Mouse (Mus musculus) hindbrain, postnatal 0 days (tissue): ENCODE results near the gene Eif2ak2. TPM values are rescaled to one million over a fixed set of nuclear protein-coding genes. Genes with fewer than 3 reads are reported as not detected.

Experiments
- ATAC-seq: fragments of 200-750 bp; cut with Nextera tagmentation; 2 replicates; pipeline ENCODE4 v1.8.0; 2017; ENCODE audit warnings: mild to moderate bottlenecking, moderate TSS enrichment, moderate library complexity
- DNase-seq: peaks from one replicate; pipeline ENCODE4 v3.0.0-alpha.2; 2015; ENCODE audit warnings: low spot score
- H3K27ac ChIP-seq: fragments of 300-500 bp; sonication (generic); 2 replicates; pipeline ENCODE4 v1.5.1; 2014; ENCODE audit warnings: mild to moderate bottlenecking
- H3K27me3 ChIP-seq: fragments of 300-500 bp; sonication (generic); 2 replicates; pipeline ENCODE4 v1.6.1; 2014; ENCODE audit warnings: low read length, mixed read lengths; ENCODE audit not compliant: insufficient read depth
- H3K36me3 ChIP-seq: fragments of 300-500 bp; sonication (generic); 2 replicates; pipeline ENCODE4 v1.6.1; 2014; ENCODE audit warnings: low read length, mixed read lengths; ENCODE audit not compliant: insufficient read depth
- H3K4me1 ChIP-seq: fragments of 300-500 bp; sonication (generic); 2 replicates; pipeline ENCODE4 v1.6.1; 2014; ENCODE audit warnings: antibody characterized with exemption, low read length, mixed read lengths; ENCODE audit not compliant: insufficient read depth
- H3K4me2 ChIP-seq: fragments of 300-500 bp; sonication (generic); 2 replicates; pipeline ENCODE4 v1.6.1; 2014; ENCODE audit warnings: low read depth, mild to moderate bottlenecking, low read length, moderate library complexity, mixed read lengths
- H3K4me3 ChIP-seq: fragments of 300-500 bp; sonication (generic); 2 replicates; pipeline ENCODE4 v1.5.1; 2014; ENCODE audit warnings: low read length
- H3K9ac ChIP-seq: fragments of 300-500 bp; sonication (generic); replicated peaks from 2 replicates; pipeline ENCODE4 v1.6.1; 2014; ENCODE audit warnings: mild to moderate bottlenecking, low read length, moderate library complexity, mixed read lengths
- H3K9me3 ChIP-seq: fragments of 300-500 bp; sonication (generic); 2 replicates; pipeline ENCODE4 v1.6.1; 2016; ENCODE audit warnings: low read length, mixed read lengths
- CTCF ChIP-seq: IDR thresholded peaks from 2 replicates; pipeline ENCODE4 v1.5.1; 2016; ENCODE audit warnings: antibody characterized with exemption, control low read depth, low read depth
- WGBS: fragments of 180-500 bp; shearing (Covaris S2); extraction: QIAGEN DNeasy Blood & Tissue Kit; methylation state at CpG from one replicate; pipeline ENCODE4 v1.1.7; 2014; 5-methylcytosine and 5-hydroxymethylcytosine counted together
- polyA plus RNA-seq: library from polyadenylated mRNA; unstranded; fragments of >200 nt; fragmentation: Nextera tagmentation; extraction: Ambion mirVana; gene quantifications from 2 replicates; pipeline ENCODE4 v1.2.1, GENCODE M21; 2015
- total RNA-seq: library from RNA; depleted of rRNA; stranded (reverse); fragments of >200 nt; gene quantifications from 2 replicates; pipeline ENCODE4 v1.2.3, GENCODE M21; 2014

Gene Eif2ak2
- total and polyA plus RNA-seq, 2 experiments from 2014 or later: 5.1 TPM

DNA sequence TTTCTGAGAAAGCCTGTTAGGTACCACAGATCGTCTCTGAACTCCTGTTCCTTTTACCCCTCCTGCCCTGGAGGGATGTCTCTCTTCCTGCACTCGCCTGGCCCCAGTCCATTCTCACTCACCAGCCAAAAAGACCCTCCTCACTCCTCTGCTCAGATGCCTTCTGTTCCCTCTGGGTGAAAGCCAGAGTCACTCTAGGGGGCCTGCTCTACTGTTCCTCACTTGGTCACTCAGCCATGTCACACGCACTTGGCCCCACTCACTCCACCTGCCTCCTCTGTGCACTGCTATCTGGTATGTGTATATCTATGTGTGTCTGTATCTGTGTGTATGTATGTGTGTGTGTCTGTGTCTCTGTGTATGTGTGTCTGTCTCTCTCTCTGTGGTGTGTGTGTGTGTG is 6.8 kb upstream of the Eif2ak2 start:
- 34% methylated on average over 3 of the region's 3 CpGs for WGBS
- H3K4me1 ChIP-seq: no peaks in the 10 kb centered on the region
- DNase-seq (peak; percentile 75), ATAC-seq (peak; percentile 94)
- H3K4me2 ChIP-seq: no peak overlapping the region
- H3K27me3 ChIP-seq: no peaks in the 10 kb centered on the region
- no peak for TF ChIP-seq CTCF
- no peaks in the 10 kb centered on the region for H3K36me3 ChIP-seq
- H3K9ac ChIP-seq: no peak overlapping the region
- H3K4me3 ChIP-seq: no peak overlapping the region
- no peaks in the 10 kb centered on the region for H3K9me3 ChIP-seq
- no peak overlapping the region for H3K27ac ChIP-seq

DNA sequence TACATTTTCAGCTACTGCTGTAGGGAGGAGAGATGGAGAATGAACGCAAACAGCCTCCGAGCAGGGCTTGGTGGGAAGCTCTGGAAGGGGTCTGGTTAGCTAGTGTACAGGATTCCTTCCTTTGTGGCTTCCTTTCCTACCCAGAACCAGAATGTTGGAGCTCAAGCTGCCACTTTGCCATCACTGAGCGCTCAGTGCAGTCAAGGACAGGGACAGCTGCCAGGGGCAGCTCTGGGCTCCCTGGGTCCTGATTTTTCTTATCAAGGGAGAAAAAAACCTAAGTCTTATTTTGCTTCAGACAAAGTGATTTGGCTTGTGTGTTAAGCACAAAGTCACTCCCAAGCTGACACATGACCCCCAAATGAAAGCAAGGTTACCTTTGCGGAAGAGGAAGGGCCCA is 6.2 kb upstream of the Eif2ak2 start:
- TF ChIP-seq CTCF: no peak
- H3K4me3 ChIP-seq: no peak overlapping the region
- no peaks in the 10 kb centered on the region for H3K9me3 ChIP-seq
- H3K4me2 ChIP-seq: 0 out of 2 replicates have a peak overlapping the region, but pooled peaks have one; percentile 3
- DNase-seq (no peak), ATAC-seq (no peak)
- 75% methylated on average over 4 of the region's 4 CpGs for WGBS
- no peak overlapping the region for H3K9ac ChIP-seq
- no peak overlapping the region; the same call in 1 of the 2 replicates for H3K27ac ChIP-seq
- H3K36me3 ChIP-seq: no peaks in the 10 kb centered on the region
- H3K4me1 ChIP-seq: no peaks in the 10 kb centered on the region
- no peaks in the 10 kb centered on the region for H3K27me3 ChIP-seq

DNA sequence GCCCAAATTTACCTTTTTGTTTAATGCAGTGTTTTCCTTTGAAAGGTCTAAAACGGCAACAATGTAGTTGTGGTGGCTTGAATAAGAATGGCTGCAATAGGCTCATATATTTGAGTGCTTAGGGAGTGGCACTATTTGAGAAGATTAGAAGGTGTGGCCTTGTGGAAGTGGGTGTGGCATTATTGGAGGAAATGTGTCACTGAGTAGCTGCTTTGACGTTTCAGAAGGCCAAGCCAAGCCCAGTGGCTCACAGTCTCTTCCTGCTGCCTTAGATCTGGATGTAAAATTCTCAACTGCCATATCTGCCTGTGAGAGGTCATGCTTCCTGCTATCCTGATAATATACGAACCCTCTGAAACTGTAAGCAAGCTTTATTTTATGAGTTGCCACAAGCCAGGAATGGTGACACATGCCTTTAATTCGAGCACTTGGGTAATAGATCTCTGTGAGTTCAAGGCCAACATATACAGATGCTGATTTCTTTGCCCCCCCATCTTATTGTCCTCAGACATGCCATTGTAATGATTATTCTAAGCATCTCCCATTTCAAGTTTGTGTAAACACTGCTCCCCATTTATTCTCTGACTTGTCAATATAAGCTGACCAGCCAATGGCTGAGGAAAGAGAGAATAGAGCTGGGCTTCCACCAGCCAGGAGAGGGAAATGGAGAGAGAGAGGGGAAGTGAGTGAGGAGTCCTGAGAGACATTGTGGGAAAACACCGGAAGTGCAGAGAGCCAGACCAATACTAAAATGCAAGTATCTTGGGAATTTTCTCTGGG is 3.1 kb upstream of the Eif2ak2 start:
- ATAC-seq (no peak), DNase-seq (no peak)
- H3K4me2 ChIP-seq: no peak overlapping the region
- H3K27ac ChIP-seq: no peak overlapping the region
- H3K4me3 ChIP-seq: no peak overlapping the region
- H3K4me1 ChIP-seq: no peaks in the 10 kb centered on the region
- H3K9ac ChIP-seq: no peak overlapping the region
- WGBS: 87% methylated on average over 5 of the region's 5 CpGs
- no peaks in the 10 kb centered on the region for H3K36me3 ChIP-seq
- TF ChIP-seq CTCF: no peak
- H3K27me3 ChIP-seq: no peaks in the 10 kb centered on the region
- H3K9me3 ChIP-seq: no peaks in the 10 kb centered on the region

DNA sequence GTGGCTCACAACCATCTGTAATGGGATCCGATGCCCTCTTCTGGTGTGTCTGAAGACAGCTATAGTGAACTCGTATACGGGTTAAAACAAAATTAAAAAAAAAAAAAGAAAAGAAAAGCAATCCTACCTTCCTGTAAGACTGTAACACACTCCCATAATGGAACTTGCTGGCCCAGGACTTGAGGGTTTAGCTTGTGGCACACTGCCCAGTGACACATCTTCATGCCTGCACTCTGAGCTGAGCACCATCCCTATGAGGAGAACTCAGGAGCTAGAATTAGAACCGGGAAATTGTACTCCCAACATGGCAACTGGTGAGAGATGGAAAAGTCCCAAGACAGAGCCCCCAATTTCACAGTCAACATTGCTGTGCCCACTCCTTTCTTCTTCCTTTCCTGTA is 918 bp upstream of the Eif2ak2 start:
- Histone ChIP-seq H3K27me3 (no peaks in the 10 kb centered on the region), H3K9me3 (no peaks in the 10 kb centered on the region), H3K4me2 (no peak overlapping the region), H3K9ac (no peak overlapping the region), H3K27ac (no peak overlapping the region), H3K36me3 (no peaks in the 10 kb centered on the region), H3K4me3 (no peak overlapping the region), H3K4me1 (no peaks in the 10 kb centered on the region)
- no peak for TF ChIP-seq CTCF
- 82% methylated on average over 4 of the region's 4 CpGs for WGBS
- no peak for DNase-seq
- ATAC-seq: no peak

DNA sequence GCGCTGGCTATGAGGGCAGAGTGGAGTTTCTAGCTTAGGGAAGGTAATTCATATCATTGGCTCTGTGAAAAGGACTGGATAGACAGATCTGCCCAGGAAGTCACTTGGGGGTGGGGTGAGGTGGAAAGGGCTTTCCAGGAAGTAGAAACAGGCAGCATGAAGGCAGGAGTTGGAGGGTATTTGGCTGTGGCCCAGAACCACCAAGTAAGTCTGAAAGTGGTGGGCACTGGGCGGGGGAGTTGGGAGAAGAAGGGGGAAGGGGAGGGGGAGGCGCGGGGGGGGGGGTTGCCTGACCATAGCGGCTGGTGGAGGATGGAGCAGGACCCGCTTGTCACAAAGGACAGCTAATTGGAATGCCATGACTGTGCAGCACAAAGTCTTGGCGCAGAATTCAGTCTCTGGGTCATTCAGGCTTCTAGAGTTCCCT is 482 bp downstream of the Eif2ak2 start:
- Histone ChIP-seq H3K4me1 (no peaks in the 10 kb centered on the region), H3K4me2 (peak overlapping the region; percentile 70), H3K9ac (peak overlapping the region; percentile 58), H3K4me3 (peak overlapping the region; percentile 48), H3K36me3 (no peaks in the 10 kb centered on the region), H3K9me3 (no peaks in the 10 kb centered on the region), H3K27ac (peak overlapping the region; percentile 79), H3K27me3 (no peaks in the 10 kb centered on the region)
- 15% methylated on average over 4 of the region's 7 CpGs for WGBS
- peak; percentile 89 for ATAC-seq
- TF ChIP-seq CTCF: no peak
- DNase-seq: peak; percentile 35

DNA sequence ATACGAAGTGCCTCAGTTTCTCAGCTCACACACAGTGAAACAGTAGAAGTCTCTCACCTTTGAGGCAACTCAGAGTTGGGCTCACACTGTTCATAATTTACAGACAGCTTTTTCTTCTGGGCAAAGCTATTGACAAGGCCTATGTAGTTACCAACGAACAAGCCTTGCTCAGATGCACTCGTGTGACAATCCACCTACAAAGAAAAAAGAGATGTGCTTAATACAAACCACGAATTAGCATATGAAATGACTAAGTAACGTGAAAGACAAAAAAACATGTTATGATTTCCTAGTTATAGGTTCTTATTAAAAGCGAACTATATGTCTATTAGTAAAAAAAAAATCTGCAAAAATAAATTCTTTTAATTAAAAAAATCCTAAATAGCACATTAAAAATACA is 8.5 kb downstream of the Eif2ak2 start:
- Histone ChIP-seq H3K27me3 (no peaks in the 10 kb centered on the region), H3K9ac (no peak overlapping the region), H3K4me1 (no peaks in the 10 kb centered on the region), H3K36me3 (no peaks in the 10 kb centered on the region), H3K9me3 (no peaks in the 10 kb centered on the region), H3K27ac (no peak overlapping the region), H3K4me2 (no peak overlapping the region), H3K4me3 (no peak overlapping the region)
- no peak for TF ChIP-seq CTCF
- ATAC-seq: no peak
- no peak for DNase-seq
- 87% methylated on average over 6 of the region's 6 CpGs for WGBS

DNA sequence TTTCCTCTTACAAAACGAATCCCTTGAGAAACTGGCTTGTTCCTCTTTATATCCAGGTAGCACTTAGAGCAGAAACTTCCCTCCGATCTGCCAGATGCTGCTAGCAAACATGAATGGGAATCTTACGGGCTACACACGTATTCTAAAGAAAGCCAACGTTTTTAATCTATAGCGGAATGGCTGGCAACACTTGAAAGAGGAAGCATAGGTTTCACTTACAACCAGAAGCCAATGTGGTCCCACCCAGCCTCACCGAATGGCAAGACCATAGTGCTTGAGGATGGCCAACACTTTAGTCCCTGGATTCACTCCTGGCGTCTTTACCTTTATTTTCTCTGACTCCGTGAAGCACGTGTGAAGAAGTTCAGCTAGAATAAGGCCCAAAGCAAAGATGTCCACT is 26.1 kb downstream of the Eif2ak2 start:
- H3K4me2 ChIP-seq: no peak overlapping the region
- no peaks in the 10 kb centered on the region for H3K9me3 ChIP-seq
- 87% methylated on average over 10 of the region's 10 CpGs for whole genome bisulfite sequencing
- no peak for TF ChIP-seq CTCF
- H3K4me1 ChIP-seq: no peaks in the 10 kb centered on the region
- no peak overlapping the region for H3K27ac ChIP-seq
- H3K9ac ChIP-seq: no peak overlapping the region
- no peak for DNase-seq
- no peak for ATAC-seq
- no peaks in the 10 kb centered on the region for H3K36me3 ChIP-seq
- H3K4me3 ChIP-seq: no peak overlapping the region
- no peaks in the 10 kb centered on the region for H3K27me3 ChIP-seq
